Mouse (Mus musculus) layer of hippocampus, postnatal 36 days (tissue): ENCODE measurements around the gene Vmn1r19. TPM values are rescaled to one million over a fixed set of nuclear protein-coding genes. Genes with fewer than 3 reads are reported as not detected.
"Not testable (repeated sequence)": the region's sequence is repeated elsewhere in the genome, so short reads cannot be mapped to it uniquely, and the experiment has no call there.

Experiments
- DNase-seq, 2 experiments: peaks; one replicate each; pipeline ENCODE4 v3.0.0; 2022
- total RNA-seq, 2 experiments: library from RNA; stranded (reverse); gene quantifications; 2 replicates each; pipeline ENCODE4 v1.2.3; 2021

Vmn1r19 gene
- not detected for total RNA-seq

DNA sequence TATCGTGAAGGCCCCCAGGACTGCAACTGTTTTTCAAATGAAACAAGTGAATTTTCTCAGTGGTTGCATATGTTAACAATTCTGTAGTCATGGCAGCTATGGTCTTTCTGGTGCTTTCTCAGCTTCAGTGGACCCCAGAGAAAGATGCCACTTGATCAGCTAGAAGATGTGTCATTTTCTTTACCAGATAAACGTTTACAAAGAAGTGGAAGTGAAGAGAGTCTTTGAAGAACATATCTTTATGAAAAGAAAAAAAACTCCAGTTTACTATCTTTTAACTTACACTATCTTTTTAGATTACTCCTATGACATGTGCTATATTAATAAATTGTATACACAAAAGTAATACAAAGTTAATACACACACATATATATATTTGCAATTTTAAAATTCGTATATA is at the start of gene Vmn1r19:
Gene Vmn1r19, plus strand, starts transcription at position 301 of the 400 bp plus-strand sequence.
- not testable (repeated sequence) for DNase-seq

DNA sequence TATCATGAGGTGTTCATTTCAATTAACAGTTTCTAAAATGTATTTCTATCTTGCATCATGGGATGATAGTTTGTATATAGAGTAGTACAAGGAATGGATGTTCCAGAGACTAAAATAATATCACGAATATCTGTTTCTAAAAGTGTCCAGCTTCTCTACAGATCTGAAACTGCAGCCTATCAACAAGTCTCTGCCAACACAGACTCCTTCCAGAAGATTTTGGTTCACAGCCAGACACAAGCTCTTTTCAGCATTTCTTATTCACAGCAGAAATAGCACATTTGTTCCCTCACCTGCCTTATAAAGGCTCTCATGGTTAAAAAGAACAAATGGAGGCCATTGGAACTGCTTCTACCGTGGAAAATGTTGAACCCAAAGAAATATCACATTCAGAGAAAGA is 46.7 kb upstream of the Vmn1r19 start:
- no peak for DNase-seq

DNA sequence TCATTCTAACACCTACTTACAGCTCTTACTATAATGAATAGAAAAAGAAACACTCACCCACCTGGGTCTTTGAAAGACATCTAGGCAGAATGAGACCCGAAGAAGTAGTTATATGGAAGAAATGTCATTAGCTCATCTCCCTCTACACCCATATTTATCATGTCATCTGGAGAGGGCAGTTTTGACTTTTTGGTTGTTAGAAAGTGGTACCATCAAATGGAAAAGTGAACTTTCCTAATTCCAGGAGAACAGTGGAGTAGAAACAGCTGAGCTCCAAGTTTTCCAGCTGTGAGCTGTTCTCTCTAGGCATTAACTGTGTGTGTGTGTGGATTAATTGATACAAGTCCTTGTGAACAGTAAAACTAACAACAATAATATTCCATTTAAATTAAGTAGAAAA is 40.0 kb upstream of the Vmn1r19 start, which contains the start of gene Vmn1r17:
Gene Vmn1r17, minus strand, starts transcription at position 101 of the 400 bp plus-strand sequence.
- DNase-seq: no peak

DNA sequence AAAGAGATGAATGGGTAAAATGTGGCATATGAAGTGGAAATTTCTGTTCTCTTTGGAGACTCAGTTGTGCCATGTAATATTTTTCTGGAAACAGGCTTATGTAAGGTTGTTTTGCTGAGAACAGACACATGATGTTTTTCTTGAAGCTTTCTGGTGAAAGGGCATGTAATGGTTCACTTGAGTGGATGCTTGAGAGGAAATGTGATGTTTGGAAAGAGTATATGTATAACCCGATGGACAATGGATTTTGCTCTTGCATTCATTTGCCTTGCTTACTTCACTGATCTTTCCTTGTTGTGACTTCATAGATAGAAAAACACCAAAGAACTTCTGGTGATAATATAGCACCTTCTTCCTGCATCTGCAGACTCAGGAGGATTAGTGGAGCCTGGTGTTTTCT is 37.7 kb upstream of the Vmn1r19 start:
- DNase-seq: not testable (repeated sequence)

DNA sequence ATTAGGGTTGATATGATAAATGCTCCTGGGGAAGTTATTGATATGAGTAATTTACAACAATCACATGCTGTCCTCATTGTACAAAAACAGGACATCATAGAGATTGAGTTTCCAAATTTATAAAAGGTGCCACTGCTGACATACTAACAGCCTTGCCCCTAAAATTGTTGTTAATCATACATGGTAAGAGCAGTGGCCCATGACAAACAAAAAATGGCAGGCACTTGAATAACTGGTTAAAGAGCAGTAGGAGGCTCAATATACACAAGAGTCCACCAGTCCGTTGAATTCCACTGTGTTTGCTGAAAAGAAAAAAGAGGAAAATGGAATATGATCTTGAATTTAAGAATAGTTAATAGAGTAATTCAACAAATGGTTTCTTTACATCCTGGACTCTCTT is 36.1 kb upstream of the Vmn1r19 start:
- no peak for DNase-seq

DNA sequence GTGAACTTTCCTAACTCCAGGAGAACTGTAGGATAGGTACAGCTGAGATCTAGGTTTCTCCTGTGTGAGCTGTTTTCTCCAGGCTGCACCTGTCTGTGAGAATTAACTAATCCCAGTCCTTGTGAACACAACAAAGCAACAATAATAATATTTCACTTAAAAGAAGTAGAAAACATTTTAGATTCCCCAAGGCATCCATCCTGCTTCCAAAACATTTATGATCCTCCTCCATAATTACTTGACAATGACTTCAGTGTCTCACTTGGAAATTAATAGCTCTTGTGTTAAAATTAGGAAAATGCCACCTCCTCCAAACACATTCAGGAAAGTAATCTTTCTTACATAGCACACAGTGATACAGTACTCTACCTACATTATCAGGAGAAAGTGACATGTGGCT is 7.9 kb upstream of the Vmn1r19 start, which contains the start of gene Vmn1r18:
Gene Vmn1r18, minus strand, starts transcription at position 101 of the 400 bp plus-strand sequence.
- no peak for DNase-seq

DNA sequence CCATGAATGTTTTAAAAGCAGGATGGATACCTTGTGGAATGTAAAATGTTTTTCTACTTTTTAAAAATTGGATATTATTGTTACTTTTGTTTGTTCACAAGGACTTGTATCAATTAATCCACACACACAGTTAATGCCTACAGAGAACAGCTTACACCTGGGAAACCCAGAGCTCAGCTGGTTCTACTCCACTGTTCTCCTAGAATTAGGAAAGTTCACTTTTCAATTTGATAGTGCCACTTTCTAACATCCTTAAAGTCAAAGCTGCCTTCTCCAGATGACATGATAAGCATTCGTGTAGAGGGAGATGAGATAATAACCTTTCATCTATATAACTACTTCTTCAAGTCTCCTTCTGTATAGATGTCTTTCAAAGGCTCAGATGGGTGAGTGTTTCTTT is 25.1 kb downstream of the Vmn1r19 start, which contains the start of gene Vmn1r20:
Gene Vmn1r20, plus strand, starts transcription at position 301 of the 400 bp plus-strand sequence.
- DNase-seq: no peak

DNA sequence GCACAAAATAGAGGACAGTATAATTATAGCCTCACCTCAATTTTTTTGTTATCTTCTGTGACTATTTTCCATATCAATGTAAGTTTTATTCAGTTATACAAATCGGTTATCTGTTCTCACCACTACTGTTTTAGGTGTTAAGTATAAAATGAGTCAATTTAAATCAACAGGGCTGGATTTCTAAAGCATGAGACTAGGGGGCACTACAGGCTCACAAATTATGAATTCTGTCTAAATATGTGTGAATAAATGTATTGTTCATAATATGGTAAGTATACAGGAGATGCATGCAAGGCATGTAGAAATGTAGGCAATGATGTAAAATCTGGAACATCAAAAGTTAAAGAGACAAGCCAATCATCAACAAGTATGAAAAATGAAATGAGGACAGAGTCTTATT is 27.6 kb downstream of the Vmn1r19 start:
- DNase-seq: no peak

Other genes with a start within 250 kb of the Vmn1r19 start
- not detected for gene Vmn1r12, start 246.9 kb upstream of the Vmn1r19 start, total RNA-seq
- not detected for gene Vmn1r13, start 200.5 kb upstream of the Vmn1r19 start, total RNA-seq
- not detected for gene Vmn1r14, start 172.1 kb upstream of the Vmn1r19 start, total RNA-seq
- not detected for gene Vmn1r15, start 145.8 kb upstream of the Vmn1r19 start, total RNA-seq
- gene Vmn1r16, start 74.3 kb upstream of the Vmn1r19 start, total RNA-seq: not detected
- gene Vmn1r17, start 40.1 kb upstream of the Vmn1r19 start, total RNA-seq: not detected
- under 1 TPM in 1 of 2 experiments, not detected in 1; 0.08 TPM for gene Vmn1r18, start 8.0 kb upstream of the Vmn1r19 start, total RNA-seq
- not detected for gene Vmn1r20, start 25.1 kb downstream of the Vmn1r19 start, total RNA-seq
- 10 to 100 TPM; 66.1 to 74.2 TPM for gene Ppm1k, start 131.7 kb downstream of the Vmn1r19 start, total RNA-seq
- 1 to 10 TPM; 5.8 to 7.2 TPM for gene Herc6, start 177.2 kb downstream of the Vmn1r19 start, total RNA-seq